Mouse (Mus musculus): ENCODE results near the gene Metrn. TPM values are rescaled to one million over a fixed set of nuclear protein-coding genes. Genes with fewer than 3 reads are reported as not detected.

Metrn gene
- not detected for polyA plus RNA-seq (2014; fragmentation: Illumina TruSeq; extraction: RNeasy Lipid Tissue Mini Kit (QIAGEN cat#74804); ENCODE audit: low read depth, low replicate concordance)

DNA sequence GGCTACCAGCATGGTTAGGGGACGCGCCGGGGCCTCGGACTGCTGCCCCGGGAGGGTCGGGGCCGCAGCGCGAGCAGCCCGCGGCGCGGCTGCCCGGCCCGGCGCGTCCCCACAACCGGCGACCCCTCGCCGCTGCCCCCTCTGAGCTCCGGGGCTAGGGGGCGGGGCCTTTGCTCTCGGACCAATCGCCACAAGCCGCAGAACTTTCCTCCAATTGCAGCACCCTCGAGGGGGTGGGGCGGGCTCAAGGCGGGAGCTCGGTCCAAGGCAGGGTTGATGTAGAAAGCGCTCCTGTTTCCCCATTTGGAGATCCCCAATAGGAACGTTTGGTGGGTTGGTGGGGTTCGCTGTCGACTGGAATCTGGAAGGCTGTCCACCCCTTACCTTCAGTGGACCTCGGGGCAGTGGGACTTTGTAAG lies at the start of gene Metrn:
TSS of gene Metrn (minus strand) at position 186 of the 419 bp plus-strand sequence.

DNA sequence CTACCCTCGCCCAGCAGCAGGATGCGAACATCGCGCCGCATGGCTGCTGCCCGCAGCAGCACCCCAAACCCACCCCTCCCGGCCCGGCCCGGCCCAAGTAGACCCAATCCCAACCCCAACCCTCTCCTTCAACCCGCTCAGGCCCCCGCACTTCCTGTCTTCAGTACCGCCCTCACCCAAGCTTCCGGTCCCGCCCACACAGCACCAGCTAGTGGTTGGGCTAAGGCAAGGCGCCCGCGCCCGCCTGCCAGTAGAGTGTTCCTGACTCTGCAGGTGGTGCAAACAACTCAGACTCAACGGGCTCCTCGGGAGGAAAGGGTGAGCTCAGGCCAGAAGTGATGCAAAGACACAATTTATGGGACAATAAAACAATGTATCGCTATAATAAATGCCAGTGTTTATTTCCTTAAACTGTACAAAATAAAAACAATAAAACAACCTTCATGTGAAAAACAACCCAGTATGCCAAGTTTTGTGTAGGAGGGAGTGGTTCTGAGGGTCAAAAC lies 47.5 kb upstream of the Metrn start, which contains the start of gene Rhot2:
TSS of gene Rhot2 (minus strand) at position 456 of the 506 bp plus-strand sequence.

DNA sequence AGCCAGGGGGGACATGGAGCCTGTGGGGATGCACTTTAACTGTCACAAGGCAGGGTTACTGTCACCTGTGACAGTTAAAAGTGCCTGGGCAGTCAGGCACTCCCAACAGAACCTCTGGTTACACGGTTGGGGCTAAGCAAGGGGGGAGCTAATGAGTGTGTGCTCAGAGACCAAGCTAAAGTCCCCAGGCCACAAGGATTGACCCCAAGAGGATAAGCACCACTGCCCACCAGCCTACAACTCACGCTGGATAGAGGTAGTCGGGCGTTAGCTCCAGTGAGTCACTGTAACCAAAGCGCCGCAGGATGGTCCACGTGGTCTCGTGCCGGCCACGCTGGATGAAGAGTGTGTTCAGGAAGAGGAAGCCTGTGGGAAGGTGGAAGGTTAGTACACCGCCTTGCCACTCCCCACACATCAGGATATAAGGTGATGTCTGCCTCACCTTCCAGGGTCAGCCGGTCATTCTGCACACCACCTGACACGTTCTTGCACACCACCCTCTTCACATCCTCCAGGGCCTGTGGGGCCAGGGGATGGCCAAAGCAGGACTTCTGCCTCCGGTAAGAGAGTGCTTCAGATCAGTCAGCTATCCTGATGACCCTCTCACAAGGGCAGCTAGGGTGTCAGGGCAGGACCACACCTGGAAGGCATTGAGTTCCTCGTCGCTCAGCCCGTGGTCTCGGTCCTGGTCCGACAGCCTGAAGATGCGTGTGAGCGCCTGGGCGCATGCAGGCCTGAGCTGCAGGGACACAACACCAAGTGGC lies 44.4 kb upstream of the Metrn start, which contains the start of gene Gm20683:
TSS of gene Gm20683 (minus strand) at position 647 of the 764 bp plus-strand sequence.

GRCm38 (mm10) chr17:25837076-25837410 lies 40.1 kb upstream of the Metrn start, which contains the start of gene Rhbdl1:
Gene Rhbdl1 (minus strand): TSS chr17:25837295.

GRCm38 (mm10) chr17:25833291-25833663 lies 36.3 kb upstream of the Metrn start, which contains the start of gene Stub1:
Gene Stub1 (minus strand): TSS chr17:25833404.

GRCm38 (mm10) chr17:25828712-25829557 lies 32.0 kb upstream of the Metrn start, which contains the start of gene Jmjd8:
Gene Jmjd8 (plus strand): TSS chr17:25828867.

DNA sequence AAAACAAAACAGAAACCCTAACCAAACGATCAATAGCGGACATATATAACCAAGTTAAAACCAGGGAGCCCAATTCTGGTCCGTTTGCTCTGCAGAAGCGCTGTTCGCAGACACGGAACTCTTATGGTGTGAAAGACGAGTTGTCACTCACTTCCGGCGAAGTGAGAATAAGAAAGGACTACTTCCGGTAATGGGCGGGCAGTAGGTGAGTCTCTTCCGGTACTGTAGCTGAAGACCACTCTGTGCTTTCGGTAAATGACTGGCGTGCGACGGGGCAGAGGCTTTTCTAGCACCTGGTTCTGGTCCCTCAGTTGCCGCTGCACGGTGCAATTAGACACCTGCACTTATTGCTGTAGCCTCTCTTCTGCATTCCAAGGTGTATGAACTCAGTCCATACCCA lies 26.5 kb upstream of the Metrn start, which contains the start of gene Wdr24:
TSS of gene Wdr24 (plus strand) at position 176 of the 400 bp plus-strand sequence.

GRCm38 (mm10) chr17:25808789-25809605 lies 12.1 kb upstream of the Metrn start, which contains the start of gene Fbxl16:
Gene Fbxl16 (plus strand): TSS chr17:25809085.

DNA sequence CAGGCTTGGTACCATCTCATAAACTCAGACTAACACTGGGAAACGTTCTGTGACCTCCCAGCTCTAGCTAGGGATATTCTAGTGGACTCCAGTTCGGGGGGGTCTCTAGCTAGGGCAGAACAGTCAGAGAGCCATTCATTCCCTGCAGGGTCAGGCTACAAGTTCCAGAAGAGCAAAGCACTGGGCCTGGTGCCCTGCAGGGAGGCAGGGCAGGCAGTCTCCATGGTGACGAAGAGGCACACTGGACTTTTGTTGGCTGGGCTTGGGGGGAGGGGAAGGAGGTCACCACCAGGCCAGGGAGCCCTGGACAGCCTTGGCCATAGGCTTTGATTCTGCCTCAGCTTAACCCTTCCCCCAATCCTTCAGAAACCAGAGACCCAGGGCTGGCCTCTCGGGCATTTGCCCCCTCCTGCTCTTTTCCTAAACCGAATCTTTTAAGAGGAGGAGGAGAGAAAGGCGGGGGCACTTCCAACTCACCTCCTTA lies 1.3 kb downstream of the Metrn start, which contains the start of gene AC134908.4:
TSS of gene AC134908.4 (minus strand) at position 51 of the 484 bp plus-strand sequence.

GRCm38 (mm10) chr17:25792615-25793014 lies 4.3 kb downstream of the Metrn start, which contains the start of gene Fam173a:
Gene Fam173a (minus strand): TSS chr17:25792901.

GRCm38 (mm10) chr17:25786280-25786679 lies 10.7 kb downstream of the Metrn start, which contains the start of gene Ccdc78:
Gene Ccdc78 (plus strand): TSS chr17:25786580.

GRCm38 (mm10) chr17:25785281-25785745 lies 11.6 kb downstream of the Metrn start, which contains the start of gene Haghl:
Gene Haghl (minus strand): TSS chr17:25785673.

GRCm38 (mm10) chr17:25773549-25774120 lies 23.3 kb downstream of the Metrn start, which contains the start of gene Narfl:
Gene Narfl (plus strand): TSS chr17:25773776.

DNA sequence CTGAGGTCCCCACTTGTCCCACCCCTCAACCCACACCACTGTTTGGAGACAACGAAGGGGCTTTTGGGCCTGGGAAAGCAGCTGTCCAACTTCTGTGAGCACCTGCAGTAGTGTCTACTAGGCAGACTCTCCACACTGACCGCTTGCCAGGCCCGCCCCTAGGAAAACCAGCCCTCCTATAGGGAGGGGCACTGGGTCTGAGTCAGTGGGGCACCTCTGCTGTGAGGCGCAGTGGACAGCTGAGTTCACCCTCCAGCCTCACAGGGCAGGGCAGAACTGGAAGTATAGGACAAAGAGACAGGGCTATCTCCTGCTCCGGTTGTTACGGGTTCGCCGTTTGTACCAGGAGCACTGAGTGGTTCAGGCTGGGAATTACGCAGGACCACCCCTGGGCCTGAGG lies 42.7 kb downstream of the Metrn start, which contains the start of gene Msln:
TSS of gene Msln (minus strand) at position 138 of the 400 bp plus-strand sequence.

Other genes starting within 250 kb of the Metrn start
- gene Sox8, start 226.4 kb downstream of the Metrn start, polyA plus RNA-seq (2014; fragmentation: Illumina TruSeq; extraction: RNeasy Lipid Tissue Mini Kit (QIAGEN cat#74804); ENCODE audit: low read depth, low replicate concordance), result not detected
- 2.1 TPM for gene Lmf1, start 218.1 kb downstream of the Metrn start, polyA plus RNA-seq (2014; fragmentation: Illumina TruSeq; extraction: RNeasy Lipid Tissue Mini Kit (QIAGEN cat#74804); ENCODE audit: low read depth, low replicate concordance)
- gene Gng13, start 80.0 kb downstream of the Metrn start, polyA plus RNA-seq (2014; fragmentation: Illumina TruSeq; extraction: RNeasy Lipid Tissue Mini Kit (QIAGEN cat#74804); ENCODE audit: low read depth, low replicate concordance), result not detected
- not detected for gene Chtf18, start 69.7 kb downstream of the Metrn start, polyA plus RNA-seq (2014; fragmentation: Illumina TruSeq; extraction: RNeasy Lipid Tissue Mini Kit (QIAGEN cat#74804); ENCODE audit: low read depth, low replicate concordance)
- not detected for gene Rpusd1, start 69.5 kb downstream of the Metrn start, polyA plus RNA-seq (2014; fragmentation: Illumina TruSeq; extraction: RNeasy Lipid Tissue Mini Kit (QIAGEN cat#74804); ENCODE audit: low read depth, low replicate concordance)
- not detected for gene Mslnl, start 61.1 kb downstream of the Metrn start, polyA plus RNA-seq (2014; fragmentation: Illumina TruSeq; extraction: RNeasy Lipid Tissue Mini Kit (QIAGEN cat#74804); ENCODE audit: low read depth, low replicate concordance)
- 0.53 TPM for gene Msln, start 42.8 kb downstream of the Metrn start, polyA plus RNA-seq (2014; fragmentation: Illumina TruSeq; extraction: RNeasy Lipid Tissue Mini Kit (QIAGEN cat#74804); ENCODE audit: low read depth, low replicate concordance)
- 2.1 TPM for gene Narfl, start 23.4 kb downstream of the Metrn start, polyA plus RNA-seq (2014; fragmentation: Illumina TruSeq; extraction: RNeasy Lipid Tissue Mini Kit (QIAGEN cat#74804); ENCODE audit: low read depth, low replicate concordance)
- gene Haghl, start 11.5 kb downstream of the Metrn start, polyA plus RNA-seq (2014; fragmentation: Illumina TruSeq; extraction: RNeasy Lipid Tissue Mini Kit (QIAGEN cat#74804); ENCODE audit: low read depth, low replicate concordance), result not detected
- not detected for gene Ccdc78, start 10.6 kb downstream of the Metrn start, polyA plus RNA-seq (2014; fragmentation: Illumina TruSeq; extraction: RNeasy Lipid Tissue Mini Kit (QIAGEN cat#74804); ENCODE audit: low read depth, low replicate concordance)
- gene Fam173a, start 4.2 kb downstream of the Metrn start, polyA plus RNA-seq (2014; fragmentation: Illumina TruSeq; extraction: RNeasy Lipid Tissue Mini Kit (QIAGEN cat#74804); ENCODE audit: low read depth, low replicate concordance), result 0.32 TPM
- 1.6 TPM for gene AC134908.4, start 1.5 kb downstream of the Metrn start, polyA plus RNA-seq (2014; fragmentation: Illumina TruSeq; extraction: RNeasy Lipid Tissue Mini Kit (QIAGEN cat#74804); ENCODE audit: low read depth, low replicate concordance)
- not detected for gene Fbxl16, start 11.9 kb upstream of the Metrn start, polyA plus RNA-seq (2014; fragmentation: Illumina TruSeq; extraction: RNeasy Lipid Tissue Mini Kit (QIAGEN cat#74804); ENCODE audit: low read depth, low replicate concordance)
- 0.64 TPM for gene Wdr24, start 26.5 kb upstream of the Metrn start, polyA plus RNA-seq (2014; fragmentation: Illumina TruSeq; extraction: RNeasy Lipid Tissue Mini Kit (QIAGEN cat#74804); ENCODE audit: low read depth, low replicate concordance)
- gene Jmjd8, start 31.7 kb upstream of the Metrn start, polyA plus RNA-seq (2014; fragmentation: Illumina TruSeq; extraction: RNeasy Lipid Tissue Mini Kit (QIAGEN cat#74804); ENCODE audit: low read depth, low replicate concordance), result 5.3 TPM
- gene Stub1, start 36.3 kb upstream of the Metrn start, polyA plus RNA-seq (2014; fragmentation: Illumina TruSeq; extraction: RNeasy Lipid Tissue Mini Kit (QIAGEN cat#74804); ENCODE audit: low read depth, low replicate concordance), result 5.4 TPM
- not detected for gene Rhbdl1, start 40.2 kb upstream of the Metrn start, polyA plus RNA-seq (2014; fragmentation: Illumina TruSeq; extraction: RNeasy Lipid Tissue Mini Kit (QIAGEN cat#74804); ENCODE audit: low read depth, low replicate concordance)
- not detected for gene Gm20683, start 44.6 kb upstream of the Metrn start, polyA plus RNA-seq (2014; fragmentation: Illumina TruSeq; extraction: RNeasy Lipid Tissue Mini Kit (QIAGEN cat#74804); ENCODE audit: low read depth, low replicate concordance)
- 9.5 TPM for gene Rhot2, start 47.7 kb upstream of the Metrn start, polyA plus RNA-seq (2014; fragmentation: Illumina TruSeq; extraction: RNeasy Lipid Tissue Mini Kit (QIAGEN cat#74804); ENCODE audit: low read depth, low replicate concordance)
- gene Wdr90, start 64.4 kb upstream of the Metrn start, polyA plus RNA-seq (2014; fragmentation: Illumina TruSeq; extraction: RNeasy Lipid Tissue Mini Kit (QIAGEN cat#74804); ENCODE audit: low read depth, low replicate concordance), result 0.45 TPM
- 3.8 TPM for gene Mcrip2, start 71.6 kb upstream of the Metrn start, polyA plus RNA-seq (2014; fragmentation: Illumina TruSeq; extraction: RNeasy Lipid Tissue Mini Kit (QIAGEN cat#74804); ENCODE audit: low read depth, low replicate concordance)
- 13.0 TPM for gene Mettl26, start 77.9 kb upstream of the Metrn start, polyA plus RNA-seq (2014; fragmentation: Illumina TruSeq; extraction: RNeasy Lipid Tissue Mini Kit (QIAGEN cat#74804); ENCODE audit: low read depth, low replicate concordance)
- not detected for gene Wfikkn1, start 83.7 kb upstream of the Metrn start, polyA plus RNA-seq (2014; fragmentation: Illumina TruSeq; extraction: RNeasy Lipid Tissue Mini Kit (QIAGEN cat#74804); ENCODE audit: low read depth, low replicate concordance)
- 0.74 TPM for gene Rab40c, start 122.6 kb upstream of the Metrn start, polyA plus RNA-seq (2014; fragmentation: Illumina TruSeq; extraction: RNeasy Lipid Tissue Mini Kit (QIAGEN cat#74804); ENCODE audit: low read depth, low replicate concordance)
- gene Pigq, start 147.8 kb upstream of the Metrn start, polyA plus RNA-seq (2014; fragmentation: Illumina TruSeq; extraction: RNeasy Lipid Tissue Mini Kit (QIAGEN cat#74804); ENCODE audit: low read depth, low replicate concordance), result 14.8 TPM
- not detected for gene Nhlrc4, start 147.8 kb upstream of the Metrn start, polyA plus RNA-seq (2014; fragmentation: Illumina TruSeq; extraction: RNeasy Lipid Tissue Mini Kit (QIAGEN cat#74804); ENCODE audit: low read depth, low replicate concordance)
- gene A930017K11Rik, start 155.4 kb upstream of the Metrn start, polyA plus RNA-seq (2014; fragmentation: Illumina TruSeq; extraction: RNeasy Lipid Tissue Mini Kit (QIAGEN cat#74804); ENCODE audit: low read depth, low replicate concordance), result not detected
- gene Capn15, start 188.7 kb upstream of the Metrn start, polyA plus RNA-seq (2014; fragmentation: Illumina TruSeq; extraction: RNeasy Lipid Tissue Mini Kit (QIAGEN cat#74804); ENCODE audit: low read depth, low replicate concordance), result 0.77 TPM

All from liver, adult 10 weeks (tissue).